Mouse (Mus musculus): ENCODE measurements around the gene Spa17. TPM values are rescaled to one million over a fixed set of nuclear protein-coding genes. Genes with fewer than 3 reads are reported as not detected.

Gene Spa17
- total RNA-seq, 2 experiments from 2014 or later: 3.5 to 3.7 TPM

DNA sequence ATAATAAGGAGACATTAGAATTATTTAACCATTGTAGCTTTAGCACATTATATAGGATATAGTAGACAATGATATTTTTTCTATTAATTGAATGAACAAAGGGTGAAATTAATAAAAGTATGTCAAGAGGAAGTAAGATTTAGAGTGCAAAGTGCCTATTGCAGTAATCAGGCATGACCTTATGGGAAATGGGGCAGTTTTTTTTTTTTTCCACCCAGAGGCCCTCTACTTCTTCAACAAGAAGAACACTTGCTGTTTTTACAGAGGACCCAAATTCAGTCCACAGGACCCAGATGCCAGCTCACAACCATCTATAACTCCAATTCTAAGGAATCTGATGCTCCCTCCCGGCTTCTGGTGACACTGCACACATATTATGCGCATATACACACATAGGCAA lies 52.9 kb downstream of the Spa17 start:
- no peak for DNase-seq

DNA sequence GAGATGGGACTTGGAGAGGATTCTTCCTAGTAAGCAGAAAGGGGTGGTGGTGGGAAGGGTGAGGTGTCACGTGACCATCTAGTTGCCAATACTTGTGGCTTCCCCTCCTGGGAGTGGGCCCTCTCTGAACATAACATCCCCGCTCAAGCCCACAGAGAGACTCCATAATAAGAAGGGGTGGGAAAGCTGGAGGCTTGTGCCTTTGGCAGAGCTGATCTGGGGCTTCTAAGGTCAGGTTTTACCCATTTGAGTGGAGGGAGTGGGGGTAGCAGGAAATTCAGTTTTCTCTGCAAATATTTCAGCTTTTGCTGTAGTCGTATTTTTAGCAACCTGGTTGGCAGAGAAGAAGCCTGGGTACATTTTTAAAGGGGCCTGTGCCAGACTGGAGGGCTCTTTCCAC lies 57.2 kb downstream of the Spa17 start:
- DNase-seq: no peak

DNA sequence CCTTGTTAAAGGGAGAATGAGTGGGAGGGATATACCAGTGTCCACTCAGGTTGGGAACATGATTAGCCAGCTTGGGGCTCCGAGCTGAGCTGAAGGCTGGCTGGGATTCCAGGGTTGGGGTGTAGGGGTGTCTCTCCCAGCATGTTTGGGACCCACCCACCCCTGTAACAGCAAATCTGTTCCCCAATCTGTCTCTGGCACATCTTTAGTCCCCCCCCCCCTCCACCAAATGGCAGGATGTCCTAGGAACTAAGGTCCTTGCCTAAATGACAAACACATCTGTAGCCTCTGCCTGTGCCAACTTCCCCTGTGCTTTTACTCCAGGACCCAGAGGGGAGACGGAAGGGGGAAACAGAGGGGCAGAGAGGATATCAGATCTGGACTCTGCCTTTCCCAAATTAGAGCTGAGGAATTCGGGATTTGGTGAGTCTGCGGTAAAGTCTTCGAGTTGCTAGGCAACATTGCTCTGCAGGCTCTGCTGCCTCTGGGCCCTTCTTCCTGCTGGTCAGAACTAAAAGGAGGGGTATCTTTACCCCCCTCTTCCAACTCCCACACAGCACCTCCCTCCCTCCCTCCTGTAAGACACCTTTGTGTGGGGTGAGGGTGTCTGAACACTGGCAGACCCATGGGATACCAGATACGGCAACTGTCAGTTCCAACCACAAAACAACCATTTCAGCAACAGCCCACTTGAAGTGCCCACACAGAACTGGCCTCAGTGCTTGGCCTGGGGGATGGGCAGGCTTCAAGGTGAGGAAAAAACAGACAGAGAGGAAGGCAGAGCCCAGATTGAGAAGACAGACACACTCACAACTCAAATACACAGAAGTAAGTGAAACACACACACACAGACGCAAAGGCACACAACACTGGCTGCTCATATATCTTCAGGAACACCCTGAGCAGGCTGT lies 58.4 kb downstream of the Spa17 start, which contains the start of gene Siae:
TSS of gene Siae (plus strand) at position 861 of the 911 bp plus-strand sequence.
- no peak for DNase-seq

DNA sequence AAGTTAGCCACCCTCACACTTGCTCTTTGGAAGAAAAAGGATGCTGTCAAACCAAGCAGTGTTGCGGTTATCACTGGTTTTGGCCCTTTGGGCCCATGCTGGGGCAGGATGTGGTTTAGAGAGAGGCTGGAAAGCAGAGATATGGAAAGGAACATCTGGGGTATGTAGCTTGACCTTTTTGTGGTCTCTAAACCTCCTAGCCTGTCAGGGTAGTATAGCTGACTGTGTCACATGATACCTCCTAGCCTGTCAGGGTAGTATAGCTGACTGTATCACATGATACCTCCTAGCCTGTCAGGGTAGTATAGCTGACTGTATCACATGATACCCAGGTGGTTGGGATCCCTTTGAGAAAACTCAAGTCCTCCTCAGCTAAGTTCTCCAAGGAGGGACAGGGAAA lies 59.2 kb downstream of the Spa17 start:
- DNase-seq: no peak

Other genes starting within 250 kb of the Spa17 start
- gene Hepacam, start 246.4 kb downstream of the Spa17 start, total RNA-seq (2021): under 1 TPM; 0.21 to 0.33 TPM
- gene Robo4, start 211.8 kb downstream of the Spa17 start, total RNA-seq (2021): 10 to 100 TPM; 24.9 to 28.4 TPM
- gene Robo3, start 180.5 kb downstream of the Spa17 start, total RNA-seq (2021): under 1 TPM; 0.45 to 0.72 TPM
- gene Msantd2, start 124.4 kb downstream of the Spa17 start, total RNA-seq (2021): 10 to 100 TPM; 14.7 to 22.5 TPM
- 10 to 100 TPM; 79.7 to 80.2 TPM for gene Esam, start 85.6 kb downstream of the Spa17 start, total RNA-seq (2021)
- gene Vsig2, start 74.5 kb downstream of the Spa17 start, total RNA-seq (2021): 1 to 10 TPM; 5.6 to 9.0 TPM
- gene Nrgn, start 60.8 kb downstream of the Spa17 start, total RNA-seq (2021): 1 to 10 TPM; 4.2 to 5.4 TPM
- gene Siae, start 58.0 kb downstream of the Spa17 start, total RNA-seq (2021): 10 to 100 TPM; 13.7 to 14.5 TPM
- 10 to 100 TPM; 81.4 to 88.9 TPM for gene Tbrg1, start 43.6 kb upstream of the Spa17 start, total RNA-seq (2021)
- under 1 TPM in 1 of 2 experiments, not detected in 1; 0.99 TPM for gene Panx3, start 55.5 kb upstream of the Spa17 start, total RNA-seq (2021)
- not detected for gene Olfr160, start 102.5 kb upstream of the Spa17 start, total RNA-seq (2021)
- not detected for gene Olfr874, start 131.4 kb upstream of the Spa17 start, total RNA-seq (2021)
- not detected for gene Olfr875, start 158.1 kb upstream of the Spa17 start, total RNA-seq (2021)
- not detected for gene Olfr876, start 189.3 kb upstream of the Spa17 start, total RNA-seq (2021)
- not detected for gene Olfr877, start 240.5 kb upstream of the Spa17 start, total RNA-seq (2021)

Data from adrenal gland, postnatal 10 days (tissue).